Mouse (Mus musculus): Measurements from ENCODE around the gene Irs2. TPM values are rescaled to one million over a fixed set of nuclear protein-coding genes. Genes with fewer than 3 reads are reported as not detected.

The Irs2 gene
- polyA plus RNA-seq, 1 experiment from 2014 or later: 7.7 TPM

GRCm38 (mm10) chr8:10943314-10944060 lies 64.8 kb downstream of the Irs2 start:
- no peaks in the 10 kb centered on the region for H3K27me3 ChIP-seq (ENCODE audit: control insufficient read depth, insufficient read depth, low read length)
- DNase-seq (ENCODE audit: low spot score) (no peak), ATAC-seq (replicated peaks; ENCODE audit: low FRiP score) (no peak)
- H3K4me2 ChIP-seq (ENCODE audit: low read depth, low read length, severe bottlenecking): no peak overlapping the region
- H3K4me3 ChIP-seq (ENCODE audit: low read depth, low read length): no peak overlapping the region
- peaks cover 7% of the 10 kb centered on the region for H3K4me1 ChIP-seq (replicated peaks; ENCODE audit: control insufficient read depth, insufficient read depth, low read length)
- 81% methylated on average over 9 of the region's 9 CpGs for WGBS
- H3K9me3 ChIP-seq (ENCODE audit: control insufficient read depth, low read length): no peaks in the 10 kb centered on the region
- no peak overlapping the region for H3K27ac ChIP-seq (ENCODE audit: low read depth, low read length)
- no peaks in the 10 kb centered on the region for H3K36me3 ChIP-seq (ENCODE audit: control insufficient read depth, insufficient read depth, low read length)
- no peak overlapping the region for H3K9ac ChIP-seq (ENCODE audit: low read length)

- H3K4me3 ChIP-seq (ENCODE audit: low read depth, low read length): no peak overlapping the region
- H3K9ac ChIP-seq (ENCODE audit: low read length): no peak overlapping the region
- WGBS: 71% methylated on average over 6 of the region's 6 CpGs
- no peak for ATAC-seq (replicated peaks; ENCODE audit: low FRiP score)
- H3K9me3 ChIP-seq (ENCODE audit: control insufficient read depth, low read length): no peaks in the 10 kb centered on the region
- H3K36me3 ChIP-seq (ENCODE audit: control insufficient read depth, insufficient read depth, low read length): no peaks in the 10 kb centered on the region
- no peak overlapping the region for H3K27ac ChIP-seq (ENCODE audit: low read depth, low read length)
- H3K27me3 ChIP-seq (ENCODE audit: control insufficient read depth, insufficient read depth, low read length): no peaks in the 10 kb centered on the region
- no peak for DNase-seq (ENCODE audit: low spot score)
- no peaks in the 10 kb centered on the region for H3K4me1 ChIP-seq (replicated peaks; ENCODE audit: control insufficient read depth, insufficient read depth, low read length)
- H3K4me2 ChIP-seq (ENCODE audit: low read depth, low read length, severe bottlenecking): no peak overlapping the region
Observed at GRCm38 (mm10) chr8:10939883-10940282, 68.4 kb downstream of the Irs2 start.

GRCm38 (mm10) chr8:10939210-10939782 lies 69.0 kb downstream of the Irs2 start:
- Histone ChIP-seq H3K27ac (ENCODE audit: low read depth, low read length) (no peak overlapping the region), H3K9ac (ENCODE audit: low read length) (no peak overlapping the region), H3K4me2 (ENCODE audit: low read depth, low read length, severe bottlenecking) (no peak overlapping the region), H3K4me1 (replicated peaks; ENCODE audit: control insufficient read depth, insufficient read depth, low read length) (no peaks in the 10 kb centered on the region), H3K36me3 (ENCODE audit: control insufficient read depth, insufficient read depth, low read length) (no peaks in the 10 kb centered on the region), H3K4me3 (ENCODE audit: low read depth, low read length) (no peak overlapping the region), H3K27me3 (ENCODE audit: control insufficient read depth, insufficient read depth, low read length) (no peaks in the 10 kb centered on the region), H3K9me3 (ENCODE audit: control insufficient read depth, low read length) (no peaks in the 10 kb centered on the region)
- DNase-seq (ENCODE audit: low spot score) (no peak), ATAC-seq (replicated peaks; ENCODE audit: low FRiP score) (no peak)
- 65% methylated on average over 3 of the region's 3 CpGs for WGBS

GRCm38 (mm10) chr8:10938284-10938683 lies 70.0 kb downstream of the Irs2 start:
- H3K9me3 ChIP-seq (ENCODE audit: control insufficient read depth, low read length): no peaks in the 10 kb centered on the region
- no peaks in the 10 kb centered on the region for H3K4me1 ChIP-seq (replicated peaks; ENCODE audit: control insufficient read depth, insufficient read depth, low read length)
- H3K36me3 ChIP-seq (ENCODE audit: control insufficient read depth, insufficient read depth, low read length): no peaks in the 10 kb centered on the region
- no peak overlapping the region for H3K27ac ChIP-seq (ENCODE audit: low read depth, low read length)
- no peak for DNase-seq (ENCODE audit: low spot score)
- H3K27me3 ChIP-seq (ENCODE audit: control insufficient read depth, insufficient read depth, low read length): no peaks in the 10 kb centered on the region
- WGBS: 87% methylated on average over 6 of the region's 6 CpGs
- H3K4me2 ChIP-seq (ENCODE audit: low read depth, low read length, severe bottlenecking): no peak overlapping the region
- H3K4me3 ChIP-seq (ENCODE audit: low read depth, low read length): no peak overlapping the region
- ATAC-seq (replicated peaks; ENCODE audit: low FRiP score): no peak
- no peak overlapping the region for H3K9ac ChIP-seq (ENCODE audit: low read length)

GRCm38 (mm10) chr8:10936646-10937045 lies 71.6 kb downstream of the Irs2 start:
- Histone ChIP-seq H3K27ac (ENCODE audit: low read depth, low read length) (no peak overlapping the region), H3K36me3 (ENCODE audit: control insufficient read depth, insufficient read depth, low read length) (no peaks in the 10 kb centered on the region), H3K9me3 (ENCODE audit: control insufficient read depth, low read length) (no peaks in the 10 kb centered on the region), H3K4me1 (replicated peaks; ENCODE audit: control insufficient read depth, insufficient read depth, low read length) (no peaks in the 10 kb centered on the region), H3K4me2 (ENCODE audit: low read depth, low read length, severe bottlenecking) (no peak overlapping the region), H3K9ac (ENCODE audit: low read length) (no peak overlapping the region), H3K4me3 (ENCODE audit: low read depth, low read length) (no peak overlapping the region), H3K27me3 (ENCODE audit: control insufficient read depth, insufficient read depth, low read length) (no peaks in the 10 kb centered on the region)
- no peak for DNase-seq (ENCODE audit: low spot score)
- WGBS: 83% methylated on average over 9 of the region's 9 CpGs
- ATAC-seq (replicated peaks; ENCODE audit: low FRiP score): no peak

- DNase-seq (ENCODE audit: low spot score): no peak
- 84% methylated on average over 8 of the region's 8 CpGs for WGBS
- H3K27me3 ChIP-seq (ENCODE audit: control insufficient read depth, insufficient read depth, low read length): no peaks in the 10 kb centered on the region
- H3K4me3 ChIP-seq (ENCODE audit: low read depth, low read length): no peak overlapping the region
- no peaks in the 10 kb centered on the region for H3K9me3 ChIP-seq (ENCODE audit: control insufficient read depth, low read length)
- H3K9ac ChIP-seq (ENCODE audit: low read length): no peak overlapping the region
- H3K4me2 ChIP-seq (ENCODE audit: low read depth, low read length, severe bottlenecking): no peak overlapping the region
- H3K36me3 ChIP-seq (ENCODE audit: control insufficient read depth, insufficient read depth, low read length): no peaks in the 10 kb centered on the region
- no peak overlapping the region for H3K27ac ChIP-seq (ENCODE audit: low read depth, low read length)
- no peak for ATAC-seq (replicated peaks; ENCODE audit: low FRiP score)
- H3K4me1 ChIP-seq (replicated peaks; ENCODE audit: control insufficient read depth, insufficient read depth, low read length): no peaks in the 10 kb centered on the region
Observed at GRCm38 (mm10) chr8:10935231-10935630, 73.0 kb downstream of the Irs2 start.
